Mouse (Mus musculus) intestine, embryonic 14.5 days (tissue): ENCODE results near the gene Naa25. TPM values are rescaled to one million over a fixed set of nuclear protein-coding genes. Genes with fewer than 3 reads are reported as not detected.
A peak's percentile ranks its signal among the peaks of the same experiment; 100 is the strongest.

Experiments
- ATAC-seq: fragments of 200-750 bp; cut with Nextera tagmentation; replicated peaks from 2 replicates; pipeline ENCODE4 v1.8.0; 2017; ENCODE audit warnings: low read depth, moderate number of reproducible peaks, moderate TSS enrichment, moderate library complexity; ENCODE audit not compliant: low FRiP score, low TSS enrichment
- DNase-seq: peaks from one replicate; pipeline ENCODE4 v3.0.0-alpha.2; 2018; ENCODE audit warnings: low spot score
- H3K27ac ChIP-seq: fragments of 300-500 bp; sonication (generic); 2 replicates; pipeline ENCODE4 v1.5.1; 2014; ENCODE audit warnings: low read depth, mild to moderate bottlenecking, control low read depth
- H3K27me3 ChIP-seq: fragments of 300-500 bp; sonication (generic); replicated peaks from 2 replicates; pipeline ENCODE4 v1.6.1; 2014; ENCODE audit warnings: low read length, control low read depth; ENCODE audit not compliant: control insufficient read depth, insufficient read depth
- H3K36me3 ChIP-seq: fragments of 300-500 bp; sonication (generic); 2 replicates; pipeline ENCODE4 v1.6.1; 2014; ENCODE audit warnings: low read length, control low read depth; ENCODE audit not compliant: control insufficient read depth, insufficient read depth
- H3K4me1 ChIP-seq: fragments of 300-500 bp; sonication (generic); replicated peaks from 2 replicates; pipeline ENCODE4 v1.6.1; 2014; ENCODE audit warnings: low read length, control low read depth, mixed read lengths; ENCODE audit not compliant: control insufficient read depth, insufficient read depth
- H3K4me2 ChIP-seq: fragments of 300-500 bp; sonication (generic); 2 replicates; pipeline ENCODE4 v1.6.1; 2014; ENCODE audit warnings: low read length
- H3K4me3 ChIP-seq: fragments of 300-500 bp; sonication (generic); 2 replicates; pipeline ENCODE4 v1.5.1; 2014; ENCODE audit warnings: low read depth, low read length, control low read depth, mixed read lengths
- H3K9ac ChIP-seq: fragments of 300-500 bp; sonication (generic); 2 replicates; pipeline ENCODE4 v1.6.1; 2014; ENCODE audit warnings: mild to moderate bottlenecking, low read length
- H3K9me3 ChIP-seq: fragments of 300-500 bp; sonication (generic); 2 replicates; pipeline ENCODE4 v1.6.1; 2016; ENCODE audit warnings: low read length, control low read depth; ENCODE audit not compliant: control insufficient read depth
- WGBS: fragments of 180-500 bp; shearing (Covaris S2); extraction: QIAGEN DNeasy Blood & Tissue Kit; methylation state at CpG from one replicate; pipeline ENCODE4 v1.1.7; 2014; 5-methylcytosine and 5-hydroxymethylcytosine counted together
- polyA plus RNA-seq: library from polyadenylated mRNA; unstranded; fragments of >200 nt; fragmentation: Nextera tagmentation; extraction: Ambion mirVana; gene quantifications from 2 replicates; pipeline ENCODE4 v1.2.1, GENCODE M21; 2014

Naa25 gene
- polyA plus RNA-seq, 1 experiment from 2014 or later: 47.4 TPM

DNA sequence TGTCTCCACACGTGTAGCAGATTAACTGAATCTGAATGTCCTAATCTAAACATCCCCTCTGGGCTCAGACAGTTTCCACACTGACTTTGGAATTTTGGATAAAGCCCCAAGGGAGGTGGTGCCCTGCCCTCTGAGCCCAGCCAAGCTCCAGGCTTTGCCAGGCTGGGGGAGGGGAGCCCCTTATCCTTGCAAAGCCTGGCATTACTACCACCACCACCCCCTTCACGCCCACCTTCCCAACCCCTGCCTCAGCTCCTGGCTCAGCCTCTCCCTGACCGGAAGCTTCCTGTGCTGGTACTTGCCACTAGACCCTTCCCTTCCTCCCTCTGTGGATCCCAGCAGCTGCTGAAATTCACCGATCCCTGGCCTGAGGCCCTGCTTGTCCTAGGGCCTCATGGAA lies 10.6 kb upstream of the Naa25 start:
- no peak overlapping the region for H3K27ac ChIP-seq
- no peak overlapping the region for H3K4me3 ChIP-seq
- ATAC-seq: no peak
- H3K36me3 ChIP-seq: peaks cover 9% of the 10 kb centered on the region; the same call in 1 of the 2 replicates
- H3K4me2 ChIP-seq: no peak overlapping the region
- H3K9ac ChIP-seq: no peak overlapping the region
- H3K4me1 ChIP-seq: peaks cover 18% of the 10 kb centered on the region; the same call in 1 of the 2 replicates
- DNase-seq: no peak
- WGBS: 54% methylated on average over 4 of the region's 4 CpGs
- no peaks in the 10 kb centered on the region for H3K27me3 ChIP-seq
- no peaks in the 10 kb centered on the region for H3K9me3 ChIP-seq

DNA sequence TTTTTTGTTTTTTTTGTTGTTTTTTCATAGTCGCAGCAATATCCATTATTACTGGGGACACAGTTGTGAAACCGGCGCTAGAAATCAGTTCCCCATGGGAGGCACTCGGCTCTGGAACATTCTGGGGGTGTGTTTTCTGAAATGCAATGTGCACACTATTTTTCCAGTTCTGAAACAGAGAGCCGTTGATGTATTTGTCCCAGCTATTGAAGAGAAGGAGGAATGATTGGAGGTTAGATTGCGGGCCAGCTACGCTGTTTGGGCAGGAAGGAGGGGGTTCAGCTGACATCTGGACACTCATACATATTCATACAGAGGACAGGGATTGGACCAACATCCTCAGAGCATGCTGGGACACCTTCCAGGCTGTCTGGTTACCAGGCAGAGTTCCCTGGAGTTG lies 8.6 kb upstream of the Naa25 start:
- Histone ChIP-seq H3K4me2 (no peak overlapping the region), H3K27me3 (no peaks in the 10 kb centered on the region), H3K4me1 (peaks cover 16% of the 10 kb centered on the region; the same call in 1 of the 2 replicates), H3K9me3 (no peaks in the 10 kb centered on the region), H3K36me3 (no peaks in the 10 kb centered on the region), H3K27ac (no peak overlapping the region), H3K4me3 (no peak overlapping the region), H3K9ac (no peak overlapping the region)
- WGBS: 65% methylated on average over 7 of the region's 7 CpGs
- ATAC-seq: no peak
- DNase-seq: no peak

GRCm38 (mm10) chr5:121389691-121390090 lies 8.0 kb upstream of the Naa25 start:
- peaks cover 12% of the 10 kb centered on the region; the same call in 1 of the 2 replicates for H3K4me1 ChIP-seq
- no peak overlapping the region for H3K27ac ChIP-seq
- ATAC-seq (no peak), DNase-seq (no peak)
- H3K9ac ChIP-seq: no peak overlapping the region
- no peak overlapping the region for H3K4me2 ChIP-seq
- no peaks in the 10 kb centered on the region for H3K27me3 ChIP-seq
- H3K4me3 ChIP-seq: no peak overlapping the region
- H3K9me3 ChIP-seq: no peaks in the 10 kb centered on the region
- no peaks in the 10 kb centered on the region for H3K36me3 ChIP-seq

DNA sequence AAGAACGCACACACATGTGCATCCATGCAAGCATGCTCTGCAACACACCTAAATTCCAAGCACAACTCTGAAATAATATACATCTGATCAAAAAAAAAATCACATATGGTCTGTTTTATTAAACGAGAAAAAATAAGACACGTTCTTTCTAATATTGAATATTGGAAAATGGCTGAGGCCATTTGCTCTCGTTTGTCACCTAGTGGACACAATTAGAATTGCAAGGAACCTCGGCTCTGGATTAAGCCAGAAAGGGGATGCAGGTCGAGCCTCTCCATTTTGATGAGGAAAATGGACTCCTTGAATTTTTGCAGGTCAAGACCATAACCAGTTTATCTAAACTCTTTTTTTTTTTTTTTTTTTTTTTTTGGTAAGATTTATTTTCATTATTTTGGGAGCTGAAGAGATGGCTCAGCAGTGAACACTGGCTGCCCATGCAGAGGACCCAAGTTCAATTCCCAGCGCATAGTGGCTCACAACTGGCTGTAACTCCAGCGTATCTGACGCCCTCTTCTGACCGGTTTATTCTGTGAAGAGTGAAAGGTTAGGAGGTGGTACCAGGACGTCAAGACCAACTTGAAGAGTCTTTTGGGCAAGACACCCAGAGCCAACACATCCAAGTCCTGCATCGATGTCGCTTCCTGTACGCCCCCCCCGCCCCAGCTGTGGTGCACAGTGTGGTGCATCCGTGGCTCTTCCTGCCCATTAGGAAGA lies 4.9 kb upstream of the Naa25 start:
- H3K36me3 ChIP-seq: no peaks in the 10 kb centered on the region
- no peaks in the 10 kb centered on the region for H3K4me1 ChIP-seq
- H3K9ac ChIP-seq: no peak overlapping the region
- WGBS: 59% methylated on average over 16 of the region's 16 CpGs
- H3K27ac ChIP-seq: no peak overlapping the region
- no peaks in the 10 kb centered on the region for H3K9me3 ChIP-seq
- no peak overlapping the region for H3K4me3 ChIP-seq
- DNase-seq: no peak
- no peaks in the 10 kb centered on the region for H3K27me3 ChIP-seq
- ATAC-seq: no peak
- no peak overlapping the region for H3K4me2 ChIP-seq

GRCm38 (mm10) chr5:121393402-121393801 lies 4.3 kb upstream of the Naa25 start:
- ATAC-seq: no peak
- DNase-seq: no peak
- Histone ChIP-seq H3K9me3 (no peaks in the 10 kb centered on the region), H3K4me2 (no peak overlapping the region), H3K4me3 (no peak overlapping the region), H3K27ac (no peak overlapping the region), H3K4me1 (no peaks in the 10 kb centered on the region), H3K27me3 (no peaks in the 10 kb centered on the region), H3K36me3 (no peaks in the 10 kb centered on the region), H3K9ac (no peak overlapping the region)
- WGBS: 78% methylated on average over 3 of the region's 3 CpGs

GRCm38 (mm10) chr5:121395621-121396020 lies 2.1 kb upstream of the Naa25 start:
- H3K9me3 ChIP-seq: no peaks in the 10 kb centered on the region
- H3K9ac ChIP-seq: no peak overlapping the region
- H3K27me3 ChIP-seq: no peaks in the 10 kb centered on the region
- no peak overlapping the region for H3K4me3 ChIP-seq
- no peak overlapping the region for H3K27ac ChIP-seq
- H3K4me2 ChIP-seq: no peak overlapping the region
- 80% methylated on average over 5 of the region's 5 CpGs for WGBS
- H3K4me1 ChIP-seq: peaks cover 12% of the 10 kb centered on the region; the same call in 1 of the 2 replicates
- DNase-seq (no peak), ATAC-seq (no peak)
- H3K36me3 ChIP-seq: 0 out of 2 replicates have a peak, but pooled peaks cover 5% of the 10 kb centered on the region

GRCm38 (mm10) chr5:121398146-121398964 lies 619 bp downstream of the Naa25 start:
- 0 out of 2 replicates have a peak, but pooled peaks cover 5% of the 10 kb centered on the region for H3K36me3 ChIP-seq
- ATAC-seq (peak; percentile 37; the same call in 1 of the 2 replicates), DNase-seq (peak; percentile 77)
- H3K4me3 ChIP-seq: peak overlapping the region; percentile 98
- peaks cover 12% of the 10 kb centered on the region; the same call in 1 of the 2 replicates for H3K4me1 ChIP-seq
- peak overlapping the region; percentile 6; the same call in 1 of the 2 replicates for H3K27ac ChIP-seq
- H3K4me2 ChIP-seq: peak overlapping the region; percentile 94
- H3K9ac ChIP-seq: peak overlapping the region; percentile 61
- no peaks in the 10 kb centered on the region for H3K27me3 ChIP-seq
- 2% methylated on average over 65 of the region's 67 CpGs for WGBS
- no peaks in the 10 kb centered on the region for H3K9me3 ChIP-seq

- peak overlapping the region; percentile 98 for H3K4me3 ChIP-seq
- no peaks in the 10 kb centered on the region for H3K9me3 ChIP-seq
- H3K27me3 ChIP-seq: no peaks in the 10 kb centered on the region
- H3K4me1 ChIP-seq: peaks cover 12% of the 10 kb centered on the region; the same call in 1 of the 2 replicates
- no peak overlapping the region for H3K27ac ChIP-seq
- ATAC-seq (no peak), DNase-seq (no peak)
- WGBS: 50% methylated on average over 9 of the region's 9 CpGs
- H3K9ac ChIP-seq: peak overlapping the region; percentile 61
- H3K36me3 ChIP-seq: peaks cover 12% of the 10 kb centered on the region; the same call in 1 of the 2 replicates
- H3K4me2 ChIP-seq: peak overlapping the region; percentile 94
Measured at GRCm38 (mm10) chr5:121398965-121399462, 1.3 kb downstream of the Naa25 start.
